Mouse (Mus musculus) midbrain, embryonic 14.5 days (tissue): ENCODE measurements around the gene Ralgps2. TPM values are rescaled to one million over a fixed set of nuclear protein-coding genes. Genes with fewer than 3 reads are reported as not detected.

Source experiments
- ATAC-seq: fragments of 200-750 bp; cut with Nextera tagmentation; 2 replicates; pipeline ENCODE4 v1.8.0; 2017; ENCODE audit warnings: moderate number of reproducible peaks, moderate library complexity; ENCODE audit not compliant: low FRiP score, low TSS enrichment
- DNase-seq: peaks from one replicate; pipeline ENCODE4 v3.0.0-alpha.2; 2015
- H3K27ac ChIP-seq: fragments of 300-500 bp; sonication (generic); replicated peaks from 2 replicates; pipeline ENCODE4 v1.5.1; 2014; ENCODE audit warnings: mild to moderate bottlenecking, low read depth, low read length, moderate library complexity
- H3K27me3 ChIP-seq: fragments of 300-500 bp; sonication (generic); 2 replicates; pipeline ENCODE4 v1.6.1; 2014; ENCODE audit warnings: low read length, control low read depth, mixed read lengths; ENCODE audit not compliant: control insufficient read depth, insufficient read depth
- H3K36me3 ChIP-seq: fragments of 300-500 bp; sonication (generic); 2 replicates; pipeline ENCODE4 v1.6.1; 2014; ENCODE audit warnings: low read length, control low read depth; ENCODE audit not compliant: control insufficient read depth, insufficient read depth
- H3K4me1 ChIP-seq: fragments of 300-500 bp; sonication (generic); 2 replicates; pipeline ENCODE4 v1.6.1; 2014; ENCODE audit warnings: mild to moderate bottlenecking, antibody characterized with exemption, low read length, control low read depth; ENCODE audit not compliant: control insufficient read depth, insufficient read depth
- H3K4me2 ChIP-seq: fragments of 300-500 bp; sonication (generic); 2 replicates; pipeline ENCODE4 v1.6.1; 2014; ENCODE audit warnings: mild to moderate bottlenecking, low read length, moderate library complexity
- H3K4me3 ChIP-seq: fragments of 300-500 bp; sonication (generic); replicated peaks from 2 replicates; pipeline ENCODE4 v1.5.1; 2014; ENCODE audit warnings: low read depth, low read length
- H3K9ac ChIP-seq: fragments of 300-500 bp; sonication (generic); replicated peaks from 2 replicates; pipeline ENCODE4 v1.6.1; 2014; ENCODE audit warnings: mild to moderate bottlenecking, low read length, moderate library complexity
- H3K9me3 ChIP-seq: fragments of 300-500 bp; sonication (generic); 2 replicates; pipeline ENCODE4 v1.6.1; 2016; ENCODE audit warnings: low read length, control low read depth, mixed read lengths; ENCODE audit not compliant: control insufficient read depth
- WGBS: fragments of 180-500 bp; shearing (Covaris S2); extraction: QIAGEN DNeasy Blood & Tissue Kit; methylation state at CpG from one replicate; pipeline ENCODE4 v1.1.7; 2014; 5-methylcytosine and 5-hydroxymethylcytosine counted together
- polyA plus RNA-seq: library from polyadenylated mRNA; unstranded; fragments of >200 nt; fragmentation: Nextera tagmentation; extraction: Ambion mirVana; gene quantifications from 2 replicates; pipeline ENCODE4 v1.2.1, GENCODE M21; 2014

Gene Ralgps2
- polyA plus RNA-seq, 1 experiment from 2014 or later, result 122 TPM

DNA sequence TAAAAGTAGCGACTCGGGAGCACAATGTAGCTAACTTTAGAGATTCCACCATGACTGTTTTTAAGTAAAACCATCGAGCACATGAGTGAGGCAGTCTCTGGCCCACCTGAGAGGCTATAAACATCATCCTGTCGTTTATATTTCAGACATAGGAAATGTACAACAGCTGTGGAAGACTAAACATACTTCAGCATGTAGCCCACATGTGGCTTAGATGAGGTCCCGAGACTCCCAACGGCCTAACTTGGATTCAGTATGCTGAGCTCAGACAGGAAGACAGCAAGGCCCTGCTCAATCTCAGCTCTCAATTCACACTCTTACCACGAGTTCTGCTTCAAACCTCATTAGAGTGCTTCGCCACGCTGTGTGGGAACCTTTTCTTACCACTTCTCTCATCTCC, 87.0 kb downstream of the Ralgps2 start:
- ATAC-seq (no peak), DNase-seq (no peak)
- no peaks in the 10 kb centered on the region for H3K4me1 ChIP-seq
- no peaks in the 10 kb centered on the region for H3K27me3 ChIP-seq
- WGBS, result 84% methylated on average over 9 of the region's 9 CpGs
- H3K27ac ChIP-seq, result no peak overlapping the region
- H3K4me2 ChIP-seq, result no peak overlapping the region
- H3K4me3 ChIP-seq, result no peak overlapping the region
- H3K9ac ChIP-seq, result no peak overlapping the region
- H3K36me3 ChIP-seq, result no peaks in the 10 kb centered on the region; the same call in 1 of the 2 replicates
- no peaks in the 10 kb centered on the region for H3K9me3 ChIP-seq

DNA sequence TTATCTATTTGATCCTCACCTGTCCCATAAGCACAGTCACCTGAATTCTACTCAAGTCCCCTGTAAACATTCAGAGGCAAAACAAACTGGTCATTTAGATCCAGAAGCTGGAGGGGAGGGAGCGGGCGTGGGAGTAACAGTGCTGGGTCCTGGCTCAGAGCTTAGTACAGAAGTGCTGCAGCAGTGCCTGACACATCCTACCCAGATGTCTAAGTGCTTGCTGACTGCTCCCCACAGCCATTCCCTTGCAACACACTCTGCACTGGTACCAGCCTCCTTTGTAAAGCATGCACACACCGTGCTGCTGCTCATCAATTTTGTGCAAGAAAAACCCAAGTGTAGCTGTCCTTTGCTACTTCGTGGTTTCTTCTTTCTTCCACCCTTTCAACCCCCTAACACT, 92.3 kb downstream of the Ralgps2 start:
- Histone ChIP-seq H3K27me3 (no peaks in the 10 kb centered on the region), H3K4me2 (no peak overlapping the region), H3K9ac (no peak overlapping the region), H3K4me3 (no peak overlapping the region), H3K36me3 (no peaks in the 10 kb centered on the region), H3K4me1 (no peaks in the 10 kb centered on the region), H3K27ac (no peak overlapping the region), H3K9me3 (no peaks in the 10 kb centered on the region)
- no peak for ATAC-seq
- no peak for DNase-seq
- 87% methylated on average over 4 of the region's 4 CpGs for WGBS

DNA sequence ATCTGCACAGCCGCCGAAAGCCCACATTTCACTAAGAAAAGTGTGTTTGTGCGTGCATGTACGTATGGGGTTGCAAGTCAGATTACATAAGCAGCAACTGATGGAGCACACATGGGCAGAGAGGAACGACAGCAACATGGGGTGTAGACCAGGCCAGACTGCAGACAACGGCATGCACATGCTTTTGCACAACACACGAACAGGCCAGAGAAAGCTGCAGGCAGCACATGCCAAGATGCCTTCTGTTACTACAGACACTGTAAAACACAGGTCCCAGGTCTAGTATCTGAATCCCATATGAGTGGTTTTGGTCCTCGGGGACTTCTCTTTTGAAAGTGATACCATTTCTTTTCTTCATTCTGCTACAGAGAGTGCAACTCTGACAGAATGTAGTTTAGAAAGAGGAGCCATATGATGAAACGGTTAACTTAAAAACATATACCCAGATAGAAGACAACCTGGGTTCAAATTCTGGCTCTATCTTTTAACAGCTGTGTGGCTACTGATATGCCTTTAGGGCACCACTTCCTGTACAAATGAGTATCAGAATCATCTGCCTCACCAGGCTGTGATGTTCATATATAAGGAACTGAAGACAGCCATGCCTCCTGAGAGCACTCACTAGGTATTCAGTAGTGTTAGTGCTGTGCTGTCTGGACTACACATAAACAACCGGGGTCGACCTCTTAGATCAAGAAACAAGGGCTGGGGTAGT, 97.6 kb downstream of the Ralgps2 start:
- WGBS, result 90% methylated on average over 11 of the region's 11 CpGs
- no peak overlapping the region for H3K27ac ChIP-seq
- no peak overlapping the region for H3K4me3 ChIP-seq
- H3K36me3 ChIP-seq, result no peaks in the 10 kb centered on the region
- ATAC-seq (no peak), DNase-seq (no peak)
- no peak overlapping the region for H3K4me2 ChIP-seq
- no peaks in the 10 kb centered on the region for H3K9me3 ChIP-seq
- no peaks in the 10 kb centered on the region for H3K27me3 ChIP-seq
- no peak overlapping the region for H3K9ac ChIP-seq
- H3K4me1 ChIP-seq, result peaks cover 4% of the 10 kb centered on the region; the same call in 1 of the 2 replicates

DNA sequence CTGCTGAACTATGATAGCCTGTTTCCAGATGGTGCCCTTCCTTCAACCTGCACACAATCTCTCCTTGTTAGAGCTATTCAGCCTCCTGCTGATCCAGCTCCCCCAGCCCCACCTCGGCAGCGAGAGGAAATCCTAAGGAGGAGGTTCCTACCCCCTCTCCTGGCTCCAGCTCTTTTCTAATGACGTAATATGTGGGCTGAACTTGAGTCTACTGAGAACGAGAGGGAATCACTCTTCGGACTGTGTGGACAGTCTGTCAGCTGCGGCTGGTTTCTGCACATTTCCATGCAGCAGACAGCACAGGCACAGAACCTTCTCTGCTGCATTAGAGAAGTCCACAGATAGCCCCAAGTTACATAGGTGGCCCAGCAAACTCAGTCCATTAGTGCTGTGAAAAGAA, 100.7 kb downstream of the Ralgps2 start:
- 0 out of 2 replicates have a peak overlapping the region, but pooled peaks have one; percentile 6 for H3K9ac ChIP-seq
- H3K27me3 ChIP-seq, result no peaks in the 10 kb centered on the region
- peak; percentile 57; the same call in 1 of the 2 replicates for ATAC-seq
- no peaks in the 10 kb centered on the region for H3K36me3 ChIP-seq
- DNase-seq, result peak; percentile 65
- H3K4me1 ChIP-seq, result peaks cover 4% of the 10 kb centered on the region; the same call in 1 of the 2 replicates
- 9% methylated on average over 6 of the region's 6 CpGs for WGBS
- H3K4me2 ChIP-seq, result peak overlapping the region; percentile 19
- no peak overlapping the region for H3K4me3 ChIP-seq
- 0 out of 2 replicates have a peak overlapping the region, but pooled peaks have one; percentile 22 for H3K27ac ChIP-seq
- no peaks in the 10 kb centered on the region for H3K9me3 ChIP-seq

DNA sequence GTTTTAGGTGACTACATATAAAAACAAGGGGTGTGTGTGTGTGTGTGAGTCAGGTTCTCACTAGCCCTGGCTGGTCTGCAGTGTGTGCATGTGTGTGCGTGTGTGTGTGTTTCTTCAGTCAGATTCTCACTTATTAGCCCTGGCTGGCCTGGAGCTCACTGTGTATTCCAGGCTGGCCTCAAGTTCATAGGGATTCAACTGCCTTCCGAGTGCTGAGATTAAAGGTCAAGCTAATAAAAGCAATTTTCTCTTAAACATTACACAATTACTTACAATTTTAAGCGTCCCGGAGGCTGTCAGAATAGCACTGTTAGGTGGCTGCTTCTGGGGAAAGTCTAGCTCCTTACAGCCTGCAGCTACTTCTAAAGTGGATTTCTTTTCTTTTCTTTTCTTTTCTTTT, 101.2 kb downstream of the Ralgps2 start, which contains the start of gene Angptl1:
TSS of gene Angptl1 (plus strand) at position 386 of the 400 bp plus-strand sequence.
- Histone ChIP-seq H3K27ac (0 out of 2 replicates have a peak within 1 kb of the TSS, but pooled peaks have one; percentile 22), H3K9ac (0 out of 2 replicates have a peak within 1 kb of the TSS, but pooled peaks have one; percentile 6), H3K4me2 (peak within 1 kb of the TSS; percentile 19), H3K9me3 (no peaks in the 10 kb centered on the region), H3K36me3 (no peaks in the 10 kb centered on the region), H3K4me1 (peaks cover 4% of the 10 kb centered on the region; the same call in 1 of the 2 replicates), H3K4me3 (no peak within 1 kb of the TSS), H3K27me3 (no peaks in the 10 kb centered on the region)
- WGBS, result 51% methylated on average over 4 of the region's 4 CpGs
- no peak for DNase-seq
- no peak for ATAC-seq

DNA sequence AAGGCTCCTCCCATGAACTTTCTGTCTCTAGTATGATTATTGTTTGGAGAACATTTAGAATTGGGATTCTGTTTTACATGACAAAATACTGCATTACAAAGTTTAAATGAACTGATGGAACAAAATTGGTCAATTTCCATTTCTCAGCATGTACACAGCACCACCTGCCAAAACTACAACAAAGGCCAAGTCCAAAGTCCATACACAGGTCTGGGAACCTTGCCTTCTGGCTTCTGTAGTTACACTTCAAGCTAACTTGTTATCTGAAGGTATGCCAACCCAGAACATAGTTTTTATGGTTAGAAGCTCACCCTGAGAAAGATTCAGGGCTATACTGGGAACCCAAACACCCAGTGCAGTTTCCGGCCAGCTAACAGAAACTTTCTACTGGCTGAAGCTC, 120.2 kb downstream of the Ralgps2 start:
- no peaks in the 10 kb centered on the region for H3K9me3 ChIP-seq
- H3K4me1 ChIP-seq, result no peaks in the 10 kb centered on the region
- no peak overlapping the region for H3K4me3 ChIP-seq
- ATAC-seq, result no peak
- WGBS, result 100% methylated on average over 1 of the region's 1 CpGs
- DNase-seq, result no peak
- H3K4me2 ChIP-seq, result no peak overlapping the region
- no peaks in the 10 kb centered on the region for H3K27me3 ChIP-seq
- H3K36me3 ChIP-seq, result peaks cover 50% of the 10 kb centered on the region
- H3K9ac ChIP-seq, result no peak overlapping the region
- no peak overlapping the region for H3K27ac ChIP-seq

DNA sequence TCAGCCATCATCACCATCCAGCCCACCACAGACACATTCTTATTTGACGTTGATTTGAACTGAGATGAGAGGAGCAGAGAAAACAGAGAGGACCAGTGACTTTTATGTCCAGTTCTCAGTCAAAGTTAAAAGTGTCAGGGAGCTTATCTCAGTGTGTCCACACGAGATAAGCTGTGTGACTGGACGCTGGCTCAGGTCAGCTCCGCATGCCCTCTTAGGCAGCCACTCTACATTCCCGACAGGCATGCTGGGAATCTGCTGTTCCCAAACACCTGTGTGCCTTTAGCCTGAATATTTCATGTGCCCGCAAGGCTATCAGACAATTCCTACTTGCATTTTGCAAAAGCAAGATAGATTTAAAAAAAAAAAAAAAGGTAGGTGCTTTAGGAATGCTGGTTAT, 125.9 kb downstream of the Ralgps2 start:
- H3K4me2 ChIP-seq, result no peak overlapping the region
- no peak for DNase-seq
- WGBS, result 68% methylated on average over 6 of the region's 6 CpGs
- H3K36me3 ChIP-seq, result peaks cover 47% of the 10 kb centered on the region
- no peak for ATAC-seq
- H3K27ac ChIP-seq, result no peak overlapping the region
- no peaks in the 10 kb centered on the region for H3K4me1 ChIP-seq
- no peak overlapping the region for H3K9ac ChIP-seq
- no peaks in the 10 kb centered on the region for H3K9me3 ChIP-seq
- no peak overlapping the region for H3K4me3 ChIP-seq
- no peaks in the 10 kb centered on the region for H3K27me3 ChIP-seq

DNA sequence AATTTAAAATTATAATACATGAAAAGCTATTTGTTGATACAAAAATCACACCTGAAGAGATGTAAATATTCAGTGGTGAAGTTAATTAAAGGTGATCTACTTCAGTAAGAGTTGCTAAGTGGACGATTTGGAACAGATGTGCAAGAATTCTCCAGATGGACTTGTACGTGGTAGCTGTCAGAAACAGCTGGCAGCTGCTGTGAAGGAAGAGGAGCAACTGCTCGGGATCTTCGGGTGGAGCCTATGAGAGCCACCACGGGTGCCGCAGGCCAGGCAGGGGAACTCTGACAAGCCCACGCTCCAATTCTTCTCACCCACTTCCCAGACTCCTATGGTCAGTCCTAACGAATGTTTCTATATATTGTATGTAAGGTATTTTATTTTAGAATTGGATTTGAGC, 126.7 kb downstream of the Ralgps2 start:
- Histone ChIP-seq H3K27ac (no peak overlapping the region), H3K4me1 (no peaks in the 10 kb centered on the region), H3K9me3 (no peaks in the 10 kb centered on the region), H3K27me3 (no peaks in the 10 kb centered on the region), H3K9ac (no peak overlapping the region), H3K36me3 (peaks cover 44% of the 10 kb centered on the region), H3K4me2 (no peak overlapping the region), H3K4me3 (no peak overlapping the region)
- WGBS, result 85% methylated on average over 8 of the region's 8 CpGs
- ATAC-seq (no peak), DNase-seq (no peak)

DNA sequence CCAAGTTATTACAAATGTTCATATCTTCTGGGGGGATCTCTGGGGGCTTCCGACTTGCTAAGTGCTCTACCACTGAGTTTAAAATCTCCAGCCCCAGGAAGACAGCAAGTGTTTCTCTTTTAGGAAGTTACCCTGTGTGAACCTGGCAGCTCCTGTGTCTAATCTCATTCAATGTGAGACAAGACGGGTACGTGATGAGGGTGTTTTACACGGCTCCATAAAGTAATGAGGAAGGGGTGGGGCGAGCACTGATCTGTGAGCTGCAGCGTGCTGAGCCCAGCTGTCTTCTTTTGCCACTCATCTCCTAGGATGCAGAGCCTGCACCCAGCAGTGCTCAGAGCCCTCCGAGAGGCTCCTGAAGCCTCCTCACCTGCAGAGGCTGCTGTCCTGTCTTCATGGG, 127.5 kb downstream of the Ralgps2 start:
- H3K9me3 ChIP-seq, result no peaks in the 10 kb centered on the region
- ATAC-seq, result no peak
- no peak overlapping the region for H3K4me3 ChIP-seq
- H3K27me3 ChIP-seq, result no peaks in the 10 kb centered on the region
- H3K36me3 ChIP-seq, result peaks cover 36% of the 10 kb centered on the region
- H3K9ac ChIP-seq, result no peak overlapping the region
- 64% methylated on average over 7 of the region's 7 CpGs for WGBS
- no peak overlapping the region for H3K4me2 ChIP-seq
- no peak overlapping the region for H3K27ac ChIP-seq
- H3K4me1 ChIP-seq, result no peaks in the 10 kb centered on the region
- no peak for DNase-seq
